Mouse (Mus musculus) heart, adult 9 months (tissue): Measurements from ENCODE around the gene Arhgef3.
A peak's percentile ranks its signal among the peaks of the same experiment; 100 is the strongest.

Experiments
- DNase-seq, 2 experiments: peaks; one replicate each; pipeline ENCODE4 v3.0.0; 2022; ENCODE audit warnings: low spot score in 2 of 2

Arhgef3 gene

GRCm38 (mm10) chr14:27409662-27410061 lies 295.0 kb downstream of the Arhgef3 start:
- no peak for DNase-seq

DNA sequence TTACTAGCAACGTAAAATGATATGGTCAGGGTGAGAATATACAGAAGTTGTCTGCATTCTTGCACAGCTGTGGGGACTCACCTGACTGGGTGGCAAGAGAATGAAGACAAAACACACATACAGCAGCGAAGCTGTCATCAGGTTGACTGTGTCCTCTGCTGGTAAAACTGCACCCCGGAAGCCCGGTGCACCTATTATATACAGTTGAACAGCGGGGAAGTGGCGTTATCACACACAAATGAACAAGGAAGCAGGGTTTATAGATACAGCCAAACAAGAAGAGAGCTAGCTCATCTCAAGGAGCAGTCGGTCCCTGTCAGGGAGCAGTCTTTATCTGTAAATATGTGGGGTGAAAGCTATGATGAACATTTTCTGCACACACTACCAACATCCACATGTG lies 296.8 kb downstream of the Arhgef3 start:
- DNase-seq, result no peak

GRCm38 (mm10) chr14:27412699-27413098 lies 298.0 kb downstream of the Arhgef3 start:
- no peak for DNase-seq

DNA sequence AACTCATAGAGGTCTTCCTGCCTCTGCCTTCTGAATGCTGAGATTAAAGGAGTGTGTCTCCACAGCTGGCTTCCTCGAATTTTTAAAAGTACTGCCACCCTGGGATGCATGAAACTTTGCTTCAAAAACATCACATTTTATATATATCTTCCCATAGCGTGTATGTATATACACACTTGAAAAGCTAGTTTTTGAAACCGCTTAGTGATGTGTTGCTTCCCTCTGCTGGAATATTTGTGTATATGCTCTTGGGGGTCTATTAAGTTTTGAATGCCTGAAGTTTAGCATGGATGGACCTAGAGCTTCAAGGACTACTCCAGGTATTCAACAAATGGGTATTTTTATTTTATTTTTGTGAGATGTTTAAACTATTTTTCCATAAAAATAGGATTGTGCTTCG lies 299.3 kb downstream of the Arhgef3 start:
- peak in 1 of 2 experiments; percentile 36 for DNase-seq

GRCm38 (mm10) chr14:27420816-27421215 lies 306.1 kb downstream of the Arhgef3 start:
- no peak for DNase-seq

DNA sequence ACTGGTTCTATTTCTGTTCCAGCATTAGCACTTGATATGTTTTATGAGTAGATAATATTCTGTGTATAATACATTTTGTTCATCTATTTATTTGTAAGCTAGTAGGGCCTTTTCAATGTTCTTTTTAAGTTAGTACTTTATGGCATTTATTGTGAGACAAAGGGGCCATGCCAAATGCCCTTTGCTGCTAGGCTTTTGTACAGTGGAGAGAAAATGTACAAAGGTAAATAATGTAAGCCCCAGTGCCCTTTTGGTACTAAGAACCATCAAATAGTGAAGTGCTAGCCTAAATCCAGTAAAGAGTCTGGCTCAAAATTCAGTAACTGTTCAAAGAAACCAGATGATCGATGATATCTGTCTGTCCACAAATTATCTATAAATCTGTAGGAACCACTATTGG lies 307.6 kb downstream of the Arhgef3 start:
- no peak for DNase-seq

DNA sequence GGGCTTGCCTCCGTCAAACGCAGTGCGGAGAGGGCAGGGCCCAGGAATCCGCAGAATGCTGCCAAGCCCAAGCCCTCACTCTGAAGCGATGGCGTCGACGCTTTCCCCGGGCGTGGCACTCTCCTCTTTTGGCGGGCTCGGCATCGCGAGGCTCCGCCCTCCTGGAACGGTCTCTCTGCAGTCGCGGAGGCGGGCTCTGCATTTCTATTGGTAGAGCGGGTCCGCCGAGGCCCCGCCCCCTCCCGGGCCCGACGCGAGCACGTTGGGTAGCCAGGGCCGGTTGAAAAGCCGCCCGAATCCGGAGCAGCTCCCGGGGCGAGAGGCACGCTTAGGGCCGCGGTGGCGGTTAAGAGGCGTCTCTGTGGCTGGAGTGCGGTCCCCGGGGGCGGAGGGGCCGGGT lies 313.9 kb downstream of the Arhgef3 start, which contains the start of gene Fam208a:
Gene Fam208a, plus strand, starts transcription at position 262 of the 400 bp plus-strand sequence.
- peak; percentile 95 to 96 for DNase-seq

GRCm38 (mm10) chr14:27428973-27429711 lies 314.4 kb downstream of the Arhgef3 start:
- DNase-seq, result peak; percentile 84 to 86

DNA sequence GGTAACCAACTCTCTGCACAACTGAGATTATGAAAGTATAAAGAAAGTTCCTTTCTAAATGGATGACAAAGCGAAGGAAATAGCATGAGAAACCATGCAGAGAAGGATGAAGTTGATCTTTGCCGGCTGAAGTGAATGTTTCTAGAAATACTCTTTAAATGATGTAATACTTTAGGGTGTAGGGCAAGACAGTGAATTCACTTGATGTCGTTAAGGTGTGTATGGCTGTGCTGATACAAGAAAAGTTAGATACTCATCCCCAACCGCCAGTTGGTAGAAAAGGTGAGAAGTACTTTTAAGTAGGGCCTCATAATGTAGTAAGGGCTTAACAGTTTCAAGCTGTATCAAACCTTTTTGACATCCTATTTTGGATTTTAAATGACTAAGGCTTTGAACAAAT lies 315.6 kb downstream of the Arhgef3 start:
- no peak for DNase-seq

DNA sequence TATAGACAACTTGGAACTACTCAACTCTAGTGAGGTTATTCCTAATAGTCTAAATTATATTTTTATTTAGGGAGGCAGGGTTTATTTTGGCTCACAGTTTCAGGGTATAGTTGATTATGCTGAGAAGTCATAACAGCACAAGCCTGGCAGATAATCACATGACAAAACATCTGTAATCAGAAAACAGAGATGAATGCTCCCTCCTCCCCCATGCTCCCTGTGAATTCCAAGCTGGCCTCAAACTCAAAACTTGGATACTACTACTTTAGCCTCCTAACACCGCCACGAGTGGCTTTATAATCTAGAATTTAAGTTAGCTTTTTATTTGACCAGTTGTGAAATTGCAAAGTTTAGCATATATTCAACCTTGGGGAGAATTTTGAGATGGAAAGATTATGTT lies 317.4 kb downstream of the Arhgef3 start:
- no peak for DNase-seq

- DNase-seq, result no peak
Measured at GRCm38 (mm10) chr14:27436116-27436515, 321.4 kb downstream of the Arhgef3 start.

- no peak for DNase-seq
Measured at GRCm38 (mm10) chr14:27436826-27437225, 322.1 kb downstream of the Arhgef3 start.

- no peak for DNase-seq
Measured at GRCm38 (mm10) chr14:27440921-27441320, 326.2 kb downstream of the Arhgef3 start.

DNA sequence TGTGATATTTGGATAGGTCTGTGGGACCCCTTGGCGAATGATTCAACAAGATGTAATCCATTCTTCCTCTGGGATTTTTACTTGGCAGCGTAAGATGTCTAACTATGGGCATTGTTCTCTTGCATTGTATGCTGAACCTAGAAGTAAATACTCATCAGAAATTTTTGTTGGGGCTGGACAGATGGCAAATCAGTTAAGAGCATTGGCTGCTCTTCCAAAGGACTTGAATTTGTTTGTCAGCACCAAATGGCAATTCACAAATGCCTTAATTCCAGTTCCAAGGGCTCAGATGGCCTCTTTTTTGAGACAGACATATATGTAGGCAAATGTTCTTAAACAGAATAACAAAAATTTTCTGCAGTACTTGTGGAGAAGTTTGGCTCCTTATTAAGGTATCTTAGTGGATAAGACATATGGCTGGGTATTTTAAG lies 330.2 kb downstream of the Arhgef3 start:
- no peak for DNase-seq

GRCm38 (mm10) chr14:27446963-27447362 lies 332.3 kb downstream of the Arhgef3 start:
- no peak for DNase-seq
